Mouse (Mus musculus): ENCODE results near the gene Nr4a1. TPM values are rescaled to one million over a fixed set of nuclear protein-coding genes. Genes with fewer than 3 reads are reported as not detected.

The Nr4a1 gene
- total and polyA plus RNA-seq, 2 experiments from 2014 or later: 8.6 to 56.0 TPM

DNA sequence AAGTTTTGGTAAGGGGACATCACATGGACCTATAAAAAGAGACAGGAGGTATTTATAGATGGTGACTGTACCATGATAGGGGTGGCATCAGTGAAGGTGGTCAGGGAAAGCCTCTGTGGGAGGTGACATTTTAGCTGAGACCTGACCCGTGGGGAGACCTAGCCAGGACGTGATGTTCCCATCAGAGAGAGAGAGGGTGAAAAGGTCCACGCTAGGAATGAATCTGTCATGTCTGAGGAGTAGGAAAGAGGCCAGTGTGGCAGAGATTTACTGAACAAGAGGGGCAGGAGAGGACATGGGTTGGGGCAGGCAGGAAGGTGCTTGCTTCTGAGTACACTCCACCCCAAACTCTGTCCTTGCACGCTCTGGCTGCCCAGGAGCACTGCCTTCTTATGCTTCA, 49.8 kb downstream of the Nr4a1 start:
- ATAC-seq (ENCODE audit: insufficient read depth, low read depth): no peak
- DNase-seq (ENCODE audit: low spot score): no peak
- 67% methylated on average over 4 of the region's 4 CpGs for WGBS
- Histone ChIP-seq H3K4me3 (ENCODE audit: low read depth, low read length) (no peak overlapping the region), H3K9me3 (replicated peaks; ENCODE audit: control insufficient read depth, low read length) (no peaks in the 10 kb centered on the region), H3K4me2 (ENCODE audit: low read depth, low read length) (no peak overlapping the region), H3K4me1 (ENCODE audit: control insufficient read depth, insufficient read depth) (peaks cover 15% of the 10 kb centered on the region), H3K9ac (replicated peaks; ENCODE audit: low read depth, low read length) (no peak overlapping the region), H3K27me3 (ENCODE audit: control insufficient read depth, insufficient read depth, low read length) (no peaks in the 10 kb centered on the region), H3K36me3 (replicated peaks; ENCODE audit: control insufficient read depth, insufficient read depth, low read length) (no peaks in the 10 kb centered on the region), H3K27ac (ENCODE audit: low read depth) (no peak overlapping the region)
- TF ChIP-seq EP300 (IDR thresholded peaks at IDR 0.05; ENCODE audit: low read depth): 0 out of 2 replicates have a peak, but pooled peaks have one; percentile 50
- TF ChIP-seq CTCF (IDR thresholded peaks at IDR 0.05; ENCODE audit: low read depth): no peak

DNA sequence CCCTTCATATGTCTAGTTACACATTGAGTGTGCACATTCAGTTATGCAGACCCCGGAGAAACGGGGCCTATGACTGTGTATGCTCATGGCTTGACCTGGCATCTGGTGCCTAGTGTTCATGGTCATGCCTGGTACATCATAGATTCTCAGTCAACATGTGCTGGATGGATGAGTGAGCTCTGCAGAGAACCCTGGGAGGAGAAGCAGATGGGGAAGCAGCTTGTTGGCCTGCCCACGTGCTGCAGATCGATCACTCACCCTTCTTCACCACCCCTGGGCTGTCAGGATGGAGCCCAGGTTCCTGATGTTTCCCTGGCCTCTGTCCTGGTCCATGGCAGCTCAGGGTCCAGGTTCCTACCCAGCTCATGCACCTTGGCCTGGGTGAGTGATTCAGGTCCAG, 52.4 kb downstream of the Nr4a1 start:
- Histone ChIP-seq H3K27ac (ENCODE audit: low read depth) (no peak overlapping the region), H3K4me2 (ENCODE audit: low read depth, low read length) (no peak overlapping the region), H3K9ac (replicated peaks; ENCODE audit: low read depth, low read length) (no peak overlapping the region), H3K4me3 (ENCODE audit: low read depth, low read length) (no peak overlapping the region), H3K27me3 (ENCODE audit: control insufficient read depth, insufficient read depth, low read length) (no peaks in the 10 kb centered on the region), H3K36me3 (replicated peaks; ENCODE audit: control insufficient read depth, insufficient read depth, low read length) (no peaks in the 10 kb centered on the region), H3K9me3 (replicated peaks; ENCODE audit: control insufficient read depth, low read length) (no peaks in the 10 kb centered on the region), H3K4me1 (ENCODE audit: control insufficient read depth, insufficient read depth) (0 out of 2 replicates have a peak, but pooled peaks cover 4% of the 10 kb centered on the region)
- TF ChIP-seq EP300 (IDR thresholded peaks at IDR 0.05; ENCODE audit: low read depth) (no peak), CTCF (IDR thresholded peaks at IDR 0.05; ENCODE audit: low read depth) (no peak)
- ATAC-seq (ENCODE audit: insufficient read depth, low read depth) (no peak), DNase-seq (ENCODE audit: low spot score) (no peak)
- 87% methylated on average over 4 of the region's 4 CpGs for WGBS

DNA sequence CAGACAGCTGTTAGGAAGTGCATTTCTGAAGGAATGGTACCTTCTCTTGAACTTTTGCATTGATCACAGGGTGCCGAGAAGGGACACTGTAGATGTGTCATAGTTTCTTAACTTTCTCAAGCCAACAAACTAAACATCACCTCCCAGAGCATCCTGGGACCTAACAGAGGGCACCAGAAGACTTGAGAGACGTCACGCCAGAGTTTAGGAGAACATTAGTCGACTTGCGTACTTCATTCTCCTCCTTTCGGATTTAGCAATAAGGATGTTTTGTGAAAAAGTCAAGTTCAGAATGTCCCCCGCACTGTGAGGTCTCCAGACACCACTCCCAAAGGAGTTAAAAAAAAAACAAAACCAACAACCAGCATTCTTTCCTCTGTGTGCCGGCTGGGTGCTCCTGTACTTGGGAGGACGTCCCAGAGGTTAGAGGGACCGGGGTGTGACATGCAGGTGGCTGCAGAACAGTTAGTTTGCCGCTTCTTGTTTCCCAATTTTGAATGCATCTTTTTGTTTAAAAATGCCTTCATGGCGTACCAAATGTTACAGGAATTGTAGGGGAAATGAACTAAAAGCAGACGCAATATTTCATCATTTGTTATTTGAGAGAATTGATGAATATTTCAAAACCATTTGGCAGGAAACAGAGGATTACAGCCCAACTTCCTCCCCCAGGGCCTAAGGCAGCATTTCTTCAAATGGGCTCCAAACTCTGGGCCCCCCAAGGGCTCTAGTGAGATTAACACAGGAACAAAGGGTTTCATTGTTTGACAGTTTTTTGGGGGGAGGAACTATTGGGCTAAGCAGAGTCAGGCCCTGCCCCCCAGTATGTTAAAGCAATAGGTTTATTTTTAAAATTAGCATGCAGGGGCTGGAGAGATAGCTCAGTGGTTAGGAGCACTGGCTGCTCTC, 54.6 kb downstream of the Nr4a1 start:
- Histone ChIP-seq H3K36me3 (replicated peaks; ENCODE audit: control insufficient read depth, insufficient read depth, low read length) (no peaks in the 10 kb centered on the region), H3K4me2 (ENCODE audit: low read depth, low read length) (no peak overlapping the region), H3K4me1 (ENCODE audit: control insufficient read depth, insufficient read depth) (0 out of 2 replicates have a peak, but pooled peaks cover 4% of the 10 kb centered on the region), H3K9me3 (replicated peaks; ENCODE audit: control insufficient read depth, low read length) (no peaks in the 10 kb centered on the region), H3K27ac (ENCODE audit: low read depth) (peak overlapping the region; percentile 65), H3K27me3 (ENCODE audit: control insufficient read depth, insufficient read depth, low read length) (no peaks in the 10 kb centered on the region), H3K9ac (replicated peaks; ENCODE audit: low read depth, low read length) (no peak overlapping the region), H3K4me3 (ENCODE audit: low read depth, low read length) (no peak overlapping the region)
- no peak for DNase-seq (ENCODE audit: low spot score)
- ATAC-seq (ENCODE audit: insufficient read depth, low read depth): peak; percentile 57; the same call in 1 of the 2 replicates
- WGBS: 54% methylated on average over 13 of the region's 13 CpGs
- no peak for TF ChIP-seq CTCF (IDR thresholded peaks at IDR 0.05; ENCODE audit: low read depth)
- no peak for TF ChIP-seq EP300 (IDR thresholded peaks at IDR 0.05; ENCODE audit: low read depth)

DNA sequence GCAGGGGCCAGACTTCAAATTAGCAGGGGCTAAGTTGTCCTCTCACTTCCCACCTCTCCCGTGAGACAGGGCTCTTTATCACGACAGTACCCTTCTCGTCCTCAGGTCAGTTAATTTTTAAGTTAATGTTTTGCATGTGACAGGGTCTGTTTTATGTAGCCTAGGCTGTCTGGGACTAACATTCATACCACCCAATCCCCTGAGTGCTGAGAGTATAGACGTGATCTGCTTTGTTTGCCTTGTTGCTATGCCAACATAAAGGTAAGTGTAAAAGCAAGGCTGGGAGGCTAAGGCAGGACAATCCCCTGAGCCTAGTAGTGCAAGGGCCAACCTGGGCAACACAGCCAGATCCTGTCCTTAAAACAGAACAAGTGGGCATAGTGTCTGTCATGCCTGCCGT, 55.4 kb downstream of the Nr4a1 start:
- H3K4me2 ChIP-seq (ENCODE audit: low read depth, low read length): no peak overlapping the region
- TF ChIP-seq CTCF (IDR thresholded peaks at IDR 0.05; ENCODE audit: low read depth) (no peak), EP300 (IDR thresholded peaks at IDR 0.05; ENCODE audit: low read depth) (no peak)
- no peak for DNase-seq (ENCODE audit: low spot score)
- no peak overlapping the region for H3K4me3 ChIP-seq (ENCODE audit: low read depth, low read length)
- ATAC-seq (ENCODE audit: insufficient read depth, low read depth): no peak
- peak overlapping the region; percentile 9; the same call in 1 of the 2 replicates for H3K27ac ChIP-seq (ENCODE audit: low read depth)
- no peaks in the 10 kb centered on the region for H3K9me3 ChIP-seq (replicated peaks; ENCODE audit: control insufficient read depth, low read length)
- no peak overlapping the region for H3K9ac ChIP-seq (replicated peaks; ENCODE audit: low read depth, low read length)
- H3K4me1 ChIP-seq (ENCODE audit: control insufficient read depth, insufficient read depth): 0 out of 2 replicates have a peak, but pooled peaks cover 4% of the 10 kb centered on the region
- 30% methylated on average over 5 of the region's 5 CpGs for WGBS
- no peaks in the 10 kb centered on the region for H3K27me3 ChIP-seq (ENCODE audit: control insufficient read depth, insufficient read depth, low read length)
- H3K36me3 ChIP-seq (replicated peaks; ENCODE audit: control insufficient read depth, insufficient read depth, low read length): no peaks in the 10 kb centered on the region

DNA sequence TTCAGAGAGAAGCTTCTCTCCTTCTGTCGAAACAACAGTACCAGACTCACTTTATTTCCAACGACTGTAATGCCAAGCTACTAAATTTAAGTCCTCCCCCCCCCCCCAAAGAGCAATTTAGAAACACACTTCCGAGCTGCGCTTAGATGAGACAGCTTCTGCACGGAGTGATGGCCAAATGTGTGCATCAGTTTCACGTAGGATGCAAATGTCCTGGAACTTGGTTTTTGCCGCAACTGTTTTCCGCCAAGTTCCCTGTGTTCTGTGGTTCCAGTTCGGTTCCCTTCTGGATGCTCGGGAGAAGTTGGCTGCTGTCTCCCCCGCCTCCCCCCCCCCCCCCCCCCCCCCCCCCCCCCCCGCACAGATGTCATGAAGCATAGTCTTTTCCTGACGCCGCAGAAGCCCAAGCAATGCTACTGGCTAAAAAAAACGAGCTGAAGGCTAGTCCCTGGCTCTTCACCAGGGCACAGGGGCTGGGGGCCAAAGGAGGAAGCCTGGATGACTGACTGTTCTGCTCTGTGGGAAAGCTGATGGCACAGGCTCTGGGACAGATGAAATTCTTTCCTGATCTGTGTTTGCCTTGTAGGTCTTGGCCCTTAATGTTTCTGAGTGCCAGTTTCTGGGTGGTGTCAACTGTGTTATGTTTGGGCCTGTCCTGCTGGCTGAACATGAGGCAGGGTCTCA, 57.2 kb downstream of the Nr4a1 start:
- no peak overlapping the region for H3K4me2 ChIP-seq (ENCODE audit: low read depth, low read length)
- TF ChIP-seq CTCF (IDR thresholded peaks at IDR 0.05; ENCODE audit: low read depth): no peak
- TF ChIP-seq EP300 (IDR thresholded peaks at IDR 0.05; ENCODE audit: low read depth): no peak
- H3K27ac ChIP-seq (ENCODE audit: low read depth): no peak overlapping the region
- DNase-seq (ENCODE audit: low spot score): no peak
- no peaks in the 10 kb centered on the region for H3K9me3 ChIP-seq (replicated peaks; ENCODE audit: control insufficient read depth, low read length)
- 48% methylated on average over 12 of the region's 15 CpGs for WGBS
- no peaks in the 10 kb centered on the region for H3K27me3 ChIP-seq (ENCODE audit: control insufficient read depth, insufficient read depth, low read length)
- H3K4me3 ChIP-seq (ENCODE audit: low read depth, low read length): no peak overlapping the region
- no peak overlapping the region for H3K9ac ChIP-seq (replicated peaks; ENCODE audit: low read depth, low read length)
- H3K4me1 ChIP-seq (ENCODE audit: control insufficient read depth, insufficient read depth): 0 out of 2 replicates have a peak, but pooled peaks cover 4% of the 10 kb centered on the region
- no peaks in the 10 kb centered on the region for H3K36me3 ChIP-seq (replicated peaks; ENCODE audit: control insufficient read depth, insufficient read depth, low read length)
- no peak for ATAC-seq (ENCODE audit: insufficient read depth, low read depth)

Measured in heart, postnatal 0 days (tissue).